In the genomic region with DNA sequence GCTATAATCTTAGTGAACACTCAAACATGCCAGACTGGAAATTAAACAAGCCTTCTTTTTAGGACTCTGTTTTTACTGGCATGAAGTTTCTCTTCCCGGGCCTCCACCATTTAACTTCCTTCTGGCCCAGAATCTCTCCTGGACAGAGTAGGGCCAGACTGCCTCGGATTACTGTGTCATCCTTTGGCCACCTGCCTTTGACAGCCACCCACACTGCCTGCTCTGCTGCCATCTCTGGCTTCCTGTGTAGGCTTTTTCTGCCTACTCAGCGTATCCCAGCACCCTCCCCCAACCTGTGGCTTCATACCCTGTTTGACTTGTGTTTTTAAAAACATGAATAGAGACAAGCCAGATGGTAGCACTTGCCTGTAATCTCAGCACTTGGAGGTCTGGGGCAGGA, we compare ENCODE assay signal across 8 mouse cellular contexts.
DNase-seq lines count a peak whose midpoint lies in the region; ATAC-seq and TF ChIP-seq lines count a peak whose summit lies in the region.
"Had no signal": no experiment of that assay in that cellular context is flagged by ENCODE, and none has a peak within 500 bp of the region (broad histone marks: within the 10 kb centered on the region; RNA-seq: fewer than 3 reads in every experiment).

No protein-coding gene starts in this region.

- peak; percentile 50 for DNase-seq in ovary, adult 18-20 months (ENCODE audit: low spot score)
- DNase-seq in ovary, postnatal 10 days (ENCODE audit: low spot score) = no peak
- peak; percentile 82 to 94 for DNase-seq in cerebellum, adult 2 months
- peak; percentile 55 for DNase-seq in left cerebral cortex, postnatal 4 days
- DNase-seq in skeletal muscle tissue, adult 2 months (ENCODE audit: low read depth, low spot score) = peak; percentile 71
- DNase-seq: lung, embryonic 14.5 days had no signal

- H3K9me3 ChIP-seq in heart, embryonic 14.5 days (ENCODE audit: control insufficient read depth, low read length) = no peaks in the 10 kb centered on the region

- H3K4me2 ChIP-seq in heart, embryonic 14.5 days (ENCODE audit: low read length) = no peak overlapping the region
- H3K4me2 ChIP-seq: lung, embryonic 14.5 days had no signal

- intact Hi-C loops in left cerebral cortex, postnatal 4 days (cut with DNase I) = no loop called here

- no peak overlapping the region for H3K4me3 ChIP-seq in cerebellum, adult 2 months (replicated peaks; ENCODE audit: insufficient read depth, low read depth, low read length)
- H3K4me3 ChIP-seq in heart, embryonic 14.5 days (ENCODE audit: control insufficient read depth in 1 of 2, insufficient read depth in 1 of 2, low read depth in 1 of 2, low read length in 2 of 2) = no peak overlapping the region

- ATAC-seq in heart, embryonic 14.5 days (ENCODE audit: insufficient number of reproducible peaks, insufficient read depth, low FRiP score, low read depth) = peak; percentile 64
- ATAC-seq in erythroid progenitor cell, adult 5-6 weeks (replicated peaks; ENCODE audit: low FRiP score, poor library complexity, severe bottlenecking) = no peak

- H3K4me1 ChIP-seq in cerebellum, adult 2 months (ENCODE audit: control insufficient read depth, insufficient read depth, low read length) = peaks cover 40% of the 10 kb centered on the region
- H3K4me1 ChIP-seq in heart, embryonic 14.5 days (ENCODE audit: control insufficient read depth in 2 of 2, insufficient read depth in 2 of 2, low read length in 2 of 2) = peaks cover 8 to 22% of the 10 kb centered on the region in 2 experiments

- TF ChIP-seq POLR2A in cerebellum, adult 2 months (IDR thresholded peaks at IDR 0.05; ENCODE audit: borderline replicate concordance, insufficient read depth, low read length) = no peak

- H3K36me3 ChIP-seq in heart, embryonic 14.5 days (ENCODE audit: control insufficient read depth, insufficient read depth, low read length) = no peaks in the 10 kb centered on the region

- no peak for TF ChIP-seq CTCF in cerebellum, adult 2 months (IDR thresholded peaks at IDR 0.05; ENCODE audit: borderline replicate concordance, insufficient read depth, low read depth, low read length)

- WGBS in cerebellum, adult 2 months = 2% methylated on average over 3 of the region's 3 CpGs
- 45% methylated on average over 3 of the region's 3 CpGs for WGBS in heart, embryonic 14.5 days

- H3K9ac ChIP-seq in heart, embryonic 14.5 days (ENCODE audit: low read length) = no peak overlapping the region
- H3K9ac ChIP-seq: lung, embryonic 14.5 days had no signal

- H3K27me3 ChIP-seq in cerebellum, adult 2 months (ENCODE audit: control insufficient read depth, insufficient read depth, low read length) = no peaks in the 10 kb centered on the region
- H3K27me3 ChIP-seq in heart, embryonic 14.5 days (ENCODE audit: control insufficient read depth, insufficient read depth, low read length) = no peaks in the 10 kb centered on the region

- peak overlapping the region; percentile 53 for H3K27ac ChIP-seq in cerebellum, adult 2 months (ENCODE audit: insufficient read depth, low read length)
- H3K27ac ChIP-seq in heart, embryonic 14.5 days (replicated peaks in 1 of 2; ENCODE audit: control insufficient read depth in 1 of 2, insufficient read depth in 1 of 2, low read depth in 2 of 2, low read length in 2 of 2) = peak overlapping the region; percentile 1 to 58; a peak in 2 of 4 replicates
